Mouse (Mus musculus) brain, embryonic 14.5 days (tissue): Measurements from ENCODE around the gene P2ry6. TPM values are rescaled to one million over a fixed set of nuclear protein-coding genes. Genes with fewer than 3 reads are reported as not detected.

Source experiments
- DNase-seq: peaks from one replicate; pipeline ENCODE4 v3.0.0-alpha.2; 2011; ENCODE audit warnings: low read depth
- CTCF ChIP-seq: fragments of 200-500 bp; IDR thresholded peaks from 2 replicates; pipeline ENCODE4 v1.5.1; 2012; ENCODE audit warnings: inconsistent platforms, mild to moderate bottlenecking, moderate library complexity, borderline replicate concordance; ENCODE audit not compliant: insufficient read depth, insufficient read length; ENCODE audit errors: extremely low read depth
- POLR2A ChIP-seq: fragments of 200-500 bp; IDR thresholded peaks from 2 replicates; pipeline ENCODE4 v1.6.1; 2012; ENCODE audit warnings: mild to moderate bottlenecking, inconsistent platforms, borderline replicate concordance; ENCODE audit not compliant: poor library complexity, insufficient read depth, insufficient read length, severe bottlenecking; ENCODE audit errors: extremely low read depth
- polyA plus RNA-seq: library from polyadenylated mRNA; depleted of rRNA; stranded (reverse); fragments of >200 nt; gene quantifications from 2 replicates; pipeline ENCODE4 v1.2.3, GENCODE M21; 2012

Gene P2ry6
- polyA plus RNA-seq, 1 experiment: 3.6 TPM

- TF ChIP-seq POLR2A: no peak
- TF ChIP-seq CTCF: no peak
- DNase-seq: no peak
These were observed 3.7 kb upstream of the P2ry6 start for GRCm38 (mm10) chr7:100978171-100978570.

GRCm38 (mm10) chr7:100972875-100973274 lies 1.6 kb downstream of the P2ry6 start:
- DNase-seq: no peak
- TF ChIP-seq POLR2A (no peak), CTCF (no peak)

GRCm38 (mm10) chr7:100968874-100969659 lies 5.4 kb downstream of the P2ry6 start:
- TF ChIP-seq POLR2A (no peak), CTCF (no peak)
- DNase-seq: no peak

- TF ChIP-seq POLR2A: no peak
- TF ChIP-seq CTCF: no peak
- no peak for DNase-seq
These were observed 6.1 kb downstream of the P2ry6 start for GRCm38 (mm10) chr7:100968376-100968775.

- DNase-seq: no peak
- TF ChIP-seq POLR2A: no peak
- TF ChIP-seq CTCF: no peak
These were observed 6.6 kb downstream of the P2ry6 start for GRCm38 (mm10) chr7:100967850-100968249.

GRCm38 (mm10) chr7:100966014-100966413 lies 8.4 kb downstream of the P2ry6 start:
- TF ChIP-seq CTCF (no peak), POLR2A (no peak)
- DNase-seq: no peak

- no peak for TF ChIP-seq POLR2A
- peak; percentile 86 for TF ChIP-seq CTCF
- peak; percentile 38 for DNase-seq
These were observed 9.4 kb downstream of the P2ry6 start for GRCm38 (mm10) chr7:100965079-100965478.

GRCm38 (mm10) chr7:100964242-100964641 lies 10.2 kb downstream of the P2ry6 start:
- TF ChIP-seq CTCF (no peak), POLR2A (no peak)
- no peak for DNase-seq

- peak; percentile 37 for DNase-seq
- no peak for TF ChIP-seq CTCF
- TF ChIP-seq POLR2A: no peak
These were observed 11.1 kb downstream of the P2ry6 start for GRCm38 (mm10) chr7:100963381-100963780.

- TF ChIP-seq CTCF (no peak), POLR2A (no peak)
- no peak for DNase-seq
These were observed 13.3 kb downstream of the P2ry6 start for GRCm38 (mm10) chr7:100961146-100961545.

GRCm38 (mm10) chr7:100960462-100960861 lies 14.0 kb downstream of the P2ry6 start:
- no peak for TF ChIP-seq CTCF
- TF ChIP-seq POLR2A: no peak
- DNase-seq: no peak

- TF ChIP-seq CTCF (peak; percentile 22; the same call in 1 of the 2 replicates), POLR2A (no peak)
These were observed 16.0 kb downstream of the P2ry6 start for GRCm38 (mm10) chr7:100958426-100958825.

GRCm38 (mm10) chr7:100952686-100953085 lies 21.8 kb downstream of the P2ry6 start:
- TF ChIP-seq CTCF (no peak), POLR2A (no peak)

More at GRCm38 (mm10) chr7:100958426-100958825, 16.0 kb downstream of the P2ry6 start:
- no peak for DNase-seq

GRCm38 (mm10) chr7:100951903-100952302 lies 22.5 kb downstream of the P2ry6 start:
- DNase-seq: no peak
- TF ChIP-seq POLR2A (no peak), CTCF (no peak)

More at GRCm38 (mm10) chr7:100952686-100953085, 21.8 kb downstream of the P2ry6 start:
- DNase-seq: no peak
